Mouse (Mus musculus) gastrocnemius, postnatal 25 days (tissue): ENCODE measurements around the gene Cpxm1. TPM values are rescaled to one million over a fixed set of nuclear protein-coding genes. Genes with fewer than 3 reads are reported as not detected.

Experiments
- total RNA-seq, 2 experiments: library from RNA; stranded (reverse); gene quantifications; 1 replicate in 1 of 2; 2 replicates in 1 of 2; pipeline ENCODE4 v1.2.3; 2021

The Cpxm1 gene
- total RNA-seq, 2 experiments from 2014 or later: 1.8 to 5.7 TPM

Other genes starting within 250 kb of the Cpxm1 start
- 100 to 1,000 TPM; 118 to 122 TPM for gene Snrpb, start 218.2 kb downstream of the Cpxm1 start, total RNA-seq
- gene Tmc2, start 202.4 kb downstream of the Cpxm1 start, total RNA-seq: not detected
- gene Nop56, start 123.1 kb downstream of the Cpxm1 start, total RNA-seq: 10 to 100 TPM; 31.3 to 33.0 TPM
- gene Idh3b, start 113.0 kb downstream of the Cpxm1 start, total RNA-seq: 100 to 1,000 TPM; 461 to 484 TPM
- gene Ebf4, start 102.4 kb downstream of the Cpxm1 start, total RNA-seq: under 1 TPM; 0.19 to 0.49 TPM
- gene Gm28372, start 7.7 kb upstream of the Cpxm1 start, total RNA-seq: not detected
- not detected for gene 1700020A23Rik, start 7.7 kb upstream of the Cpxm1 start, total RNA-seq
- not detected for gene Tmem239, start 8.9 kb upstream of the Cpxm1 start, total RNA-seq
- gene Vps16, start 26.8 kb upstream of the Cpxm1 start, total RNA-seq: 10 to 100 TPM; 16.2 to 16.8 TPM
- gene Pced1a, start 27.1 kb upstream of the Cpxm1 start, total RNA-seq: 1 to 10 TPM; 3.8 to 4.5 TPM
- gene Ptpra, start 52.7 kb upstream of the Cpxm1 start, total RNA-seq: 10 to 100 TPM; 17.3 to 21.4 TPM
- 10 to 100 TPM; 44.9 to 45.0 TPM for gene Mrps26, start 166.2 kb upstream of the Cpxm1 start, total RNA-seq
- gene Oxt, start 178.6 kb upstream of the Cpxm1 start, total RNA-seq: not detected
- not detected for gene Avp, start 185.0 kb upstream of the Cpxm1 start, total RNA-seq
- gene Fastkd5, start 232.5 kb upstream of the Cpxm1 start, total RNA-seq: 1 to 10 TPM; 5.0 to 6.4 TPM
- 1 to 10 TPM; 3.3 to 3.8 TPM for gene Ubox5, start 232.5 kb upstream of the Cpxm1 start, total RNA-seq
- 1 to 10 TPM; 2.1 to 2.4 TPM for gene Lzts3, start 245.2 kb upstream of the Cpxm1 start, total RNA-seq